Comparison of ENCODE assay signal across 19 mouse cellular contexts in genomic region chr12:29226001-29226400, GRCm38 (mm10).
A peak's percentile ranks its signal among the peaks of the same experiment; 100 is the strongest.
DNase-seq lines count a peak whose midpoint lies in the region; ATAC-seq lines count a peak whose summit lies in the region.
"Had no signal": no experiment of that assay in that cellular context is flagged by ENCODE, and none has a peak within 500 bp of the region (broad histone marks: within the 10 kb centered on the region; RNA-seq: fewer than 3 reads in every experiment).

No protein-coding gene starts in this region.

- DNase-seq in frontal cortex, adult 2 months (ENCODE audit: extremely low spot score in 1 of 2, low spot score in 1 of 2): peak; percentile 40 to 47
- no peak for DNase-seq in frontal cortex, postnatal 25 days (ENCODE audit: low spot score in 2 of 2)
- DNase-seq in left cerebral cortex, adult 18-20 months (ENCODE audit: low spot score in 2 of 2): peak; percentile 21 to 49
- no peak for DNase-seq in left cerebral cortex, adult 11 months (ENCODE audit: low spot score)
- DNase-seq in right cerebral cortex, adult 18-20 months: peak; percentile 57
- DNase-seq in right cerebral cortex, postnatal 4 days: no peak
- DNase-seq in brain, adult 2 months (ENCODE audit: low read depth, low spot score): peak; percentile 63
- DNase-seq: adrenal gland, postnatal 10 days; adrenal gland, postnatal 36 days; B cell, adult 2 months; cerebellum, adult 11 months; cerebellum, adult 9-11 months; forebrain, postnatal 0 days; gastrocnemius, adult 2 months; gastrocnemius, postnatal 14 days; heart, adult 11 months had no signal

- ATAC-seq in megakaryocyte-erythroid progenitor cell, adult 5-6 weeks (replicated peaks; ENCODE audit: low FRiP score, low TSS enrichment, poor library complexity, severe bottlenecking): no peak
- ATAC-seq: forebrain, embryonic 14.5 days; forebrain, postnatal 0 days; Patski had no signal

Comparison
In these comparisons a context has a peak if more than half of its experiments do, and no peak if none do; other contexts are left out.
1. DNase-seq: peak in frontal cortex, adult 2 months (2 of 2), left cerebral cortex, adult 18-20 months (2 of 2), right cerebral cortex, adult 18-20 months (single experiment) and brain, adult 2 months (single experiment); none in frontal cortex, postnatal 25 days (0 of 2), left cerebral cortex, adult 11 months (single experiment) and right cerebral cortex, postnatal 4 days (single experiment).